Comparison of ENCODE assay signal across 8 mouse cellular contexts in genomic region chr4:155848434-155849095, GRCm38 (mm10). TPM values are rescaled to one million over a fixed set of nuclear protein-coding genes. Genes with fewer than 3 reads are reported as not detected.
DNase-seq lines count a peak whose midpoint lies in the region; TF ChIP-seq lines count a peak whose summit lies in the region.

No protein-coding gene starts in this region.

- H3K36me3 ChIP-seq in E14TG2a.4 (ENCODE audit: insufficient read depth, low read length): peaks cover 13% of the 10 kb centered on the region; the same call in 1 of the 2 replicates
- peaks cover 14% of the 10 kb centered on the region for H3K36me3 ChIP-seq in limb, embryonic 10.5 days

- peaks cover 34% of the 10 kb centered on the region for H3K4me1 ChIP-seq in E14TG2a.4 (replicated peaks; ENCODE audit: low read depth, low read length)
- peaks cover 24% of the 10 kb centered on the region for H3K4me1 ChIP-seq in limb, embryonic 10.5 days

- peaks cover 7% of the 10 kb centered on the region for H3K27me3 ChIP-seq in E14TG2a.4 (ENCODE audit: insufficient read depth, low read length)
- no peaks in the 10 kb centered on the region for H3K27me3 ChIP-seq in limb, embryonic 10.5 days (ENCODE audit: low read depth, poor library complexity, severe bottlenecking)

- no peak overlapping the region for H3K27ac ChIP-seq in limb, embryonic 10.5 days

- H3K4me3 ChIP-seq in E14TG2a.4 (replicated peaks; ENCODE audit: low read length): peak overlapping the region; percentile 89
- peak overlapping the region; percentile 82 for H3K4me3 ChIP-seq in limb, embryonic 10.5 days

- no peak for TF ChIP-seq CTCF in E14TG2a.4 (conservative IDR thresholded peaks at IDR 0.05; ENCODE audit: low read length)

- DNase-seq in embryo, embryonic 10 days (ENCODE audit: low spot score): peak; percentile 45
- no peak for DNase-seq in embryo, embryonic 11 days
- DNase-seq in gastrocnemius, postnatal 10 days: peak; percentile 53
- no peak for DNase-seq in limb, embryonic 10.5 days (ENCODE audit: low spot score)
- peak; percentile 87 for DNase-seq in skeletal muscle tissue, adult 2 months (ENCODE audit: low read depth, low spot score)
- DNase-seq in cerebellum, postnatal 4 days (ENCODE audit: low spot score in 2 of 2): no peak
- no peak for DNase-seq in right cerebral cortex, postnatal 4 days

- no peaks in the 10 kb centered on the region for H3K9me3 ChIP-seq in E14TG2a.4 (ENCODE audit: low read length)
- H3K9me3 ChIP-seq in limb, embryonic 10.5 days (replicated peaks): no peaks in the 10 kb centered on the region

- 60% methylated on average over 7 of the region's 7 CpGs for WGBS in limb, embryonic 10.5 days

RNA-seq across cellular contexts. Expression of gene Dvl1, which starts 1.4 kb away (rescaled TPM):
- 10 to 100 TPM; 96.4 to 99.6 TPM for total RNA-seq in gastrocnemius, postnatal 10 days (2021)
- polyA plus RNA-seq in limb, embryonic 10.5 days (2016; fragmentation: Nextera tagmentation; extraction: Ambion mirVana): 3.8 and 4.7 TPM in 2 replicates

RNA-seq across cellular contexts. Expression of gene Mxra8, which starts 9.1 kb away (rescaled TPM):
- total RNA-seq in gastrocnemius, postnatal 10 days (2021): 100 to 1,000 TPM; 112 to 136 TPM
- polyA plus RNA-seq in limb, embryonic 10.5 days (2016; fragmentation: Nextera tagmentation; extraction: Ambion mirVana): 39.2 and 48.9 TPM in 2 replicates

RNA-seq across cellular contexts. Expression of gene Tas1r3, which starts 14.6 kb away (rescaled TPM):
- under 1 TPM; 0.11 to 0.26 TPM for total RNA-seq in gastrocnemius, postnatal 10 days (2021)
- 0.24 and 0.31 TPM in 2 replicates for polyA plus RNA-seq in limb, embryonic 10.5 days (2016; fragmentation: Nextera tagmentation; extraction: Ambion mirVana)

RNA-seq across cellular contexts. Expression of gene Aurkaip1, which starts 17.5 kb away (rescaled TPM):
- 10 to 100 TPM; 85.0 to 93.2 TPM for total RNA-seq in gastrocnemius, postnatal 10 days (2021)
- polyA plus RNA-seq in limb, embryonic 10.5 days (2016; fragmentation: Nextera tagmentation; extraction: Ambion mirVana): 186 and 204 TPM in 2 replicates

RNA-seq across cellular contexts. Expression of gene Cptp, which starts 20.7 kb away (rescaled TPM):
- total RNA-seq in gastrocnemius, postnatal 10 days (2021): 10 to 100 TPM; 13.6 to 20.5 TPM
- polyA plus RNA-seq in limb, embryonic 10.5 days (2016; fragmentation: Nextera tagmentation; extraction: Ambion mirVana): 18.9 and 19.0 TPM in 2 replicates

Comparison
In these comparisons a context has a peak if more than half of its experiments do, and no peak if none do; other contexts are left out.
1. DNase-seq: peak in embryo, embryonic 10 days (single experiment), gastrocnemius, postnatal 10 days (single experiment) and skeletal muscle tissue, adult 2 months (single experiment); none in embryo, embryonic 11 days (single experiment), limb, embryonic 10.5 days (single experiment), cerebellum, postnatal 4 days (0 of 2) and right cerebral cortex, postnatal 4 days (single experiment).